Mouse (Mus musculus): ENCODE data around the gene Gaa.
"Not testable (repeated sequence)": the region's sequence is repeated elsewhere in the genome, so short reads cannot be mapped to it uniquely, and the experiment has no call there.

Gene Gaa

DNA sequence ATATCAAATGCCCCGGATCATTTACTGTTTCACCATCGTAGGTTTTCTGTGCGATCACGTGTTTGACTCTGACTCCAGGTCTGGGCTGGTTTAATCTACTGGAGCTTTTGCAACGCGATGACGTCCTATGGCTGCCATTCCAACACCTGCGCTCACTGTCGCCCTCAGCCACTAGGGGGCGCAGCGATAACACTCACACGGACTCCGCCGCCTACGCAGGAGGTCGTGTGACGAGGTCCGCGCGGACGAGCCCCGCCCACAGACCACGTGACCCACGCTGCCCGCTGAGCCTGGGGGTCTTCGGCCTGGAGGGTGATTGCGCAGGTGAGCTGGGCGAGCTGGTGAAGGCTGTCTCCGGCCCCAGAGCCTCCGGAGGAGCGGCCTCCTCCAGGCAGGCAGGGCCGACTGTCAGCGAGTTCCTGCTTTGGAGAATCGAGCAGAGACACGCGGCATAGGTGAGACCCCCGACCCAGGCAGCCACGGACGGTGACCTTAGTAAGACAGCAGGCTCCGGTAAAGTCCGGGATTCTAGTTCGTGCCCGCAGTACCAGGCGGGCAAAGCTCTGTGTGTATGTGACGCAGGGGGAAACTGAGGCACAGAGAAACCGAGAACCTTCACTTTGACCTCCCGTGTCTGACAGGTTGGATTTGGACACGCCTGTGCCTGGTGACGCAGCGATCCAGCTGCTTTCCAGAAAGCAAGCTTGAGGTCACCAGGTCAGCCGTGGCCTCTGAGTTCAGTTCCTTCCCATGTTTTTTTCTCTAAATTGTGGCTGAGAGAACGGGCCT is at the start of gene Gaa:
Gaa (plus strand) TSS at position 120 of the 789 bp plus-strand sequence.
- DNase-seq, result peak; percentile 94 to 97

DNA sequence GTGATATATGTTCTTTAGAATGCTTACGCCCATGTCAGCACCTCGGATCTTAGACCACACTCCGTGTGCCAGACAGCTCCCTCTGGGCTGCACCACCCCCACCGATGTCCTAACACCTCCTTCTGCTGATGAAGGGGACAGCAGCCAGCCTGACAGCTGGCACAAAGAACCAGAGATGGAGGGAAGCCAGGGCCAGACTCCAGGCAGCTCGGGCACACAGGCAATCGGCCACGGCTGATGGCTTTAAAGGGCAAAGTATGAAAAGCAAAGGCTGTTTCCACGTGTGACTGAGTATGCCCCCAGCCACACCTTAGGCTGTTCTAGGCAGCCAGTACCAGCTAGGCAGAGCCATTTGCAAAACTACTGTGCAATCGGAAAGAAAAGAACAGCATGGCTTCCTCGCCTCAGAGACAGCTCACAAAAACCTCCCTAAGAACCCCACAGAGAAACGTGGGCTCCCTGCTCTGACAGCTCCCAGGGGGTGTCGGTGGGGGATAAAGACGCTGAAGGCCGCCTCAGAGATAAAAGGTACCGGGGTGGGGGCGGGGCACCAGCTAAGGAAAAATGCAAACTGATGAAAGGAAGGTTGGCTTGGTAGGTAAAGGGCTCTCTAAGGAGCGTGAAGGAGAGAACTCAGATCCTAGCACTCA is 47.7 kb upstream of the Gaa start:
- no peak for DNase-seq

DNA sequence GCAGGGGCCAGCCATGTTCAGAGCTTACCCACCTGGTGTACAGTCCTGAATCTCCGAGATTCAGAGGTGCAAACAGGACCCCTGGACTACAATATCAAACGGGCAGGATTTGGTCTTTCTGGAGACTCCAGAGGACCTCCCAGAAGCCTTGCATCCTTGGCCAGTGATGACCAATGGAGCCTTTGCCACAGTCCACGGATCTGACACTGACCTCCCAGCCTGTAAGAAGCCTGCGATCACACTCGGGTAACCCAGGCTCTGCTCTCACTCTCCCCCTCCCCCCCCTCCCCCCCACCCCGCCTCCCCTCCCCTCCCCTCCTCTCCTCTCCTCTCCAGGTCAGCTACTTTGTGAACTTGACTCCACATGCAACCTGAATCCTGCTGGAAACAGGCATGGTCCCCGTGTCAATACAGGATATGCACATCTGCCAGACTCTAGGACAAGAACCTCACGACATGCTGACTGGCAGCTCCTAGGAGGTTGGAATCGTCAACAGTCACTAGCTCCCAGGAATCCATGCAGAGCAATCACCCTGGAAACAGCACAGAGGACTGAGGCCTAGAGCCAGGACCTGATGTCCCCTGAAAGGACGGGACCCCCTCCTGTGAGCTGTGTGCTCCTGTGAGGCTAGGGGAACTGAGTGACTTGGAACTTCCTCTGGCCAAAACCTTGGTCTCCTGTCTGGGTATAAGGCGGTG is 45.7 kb upstream of the Gaa start:
- no peak for DNase-seq

DNA sequence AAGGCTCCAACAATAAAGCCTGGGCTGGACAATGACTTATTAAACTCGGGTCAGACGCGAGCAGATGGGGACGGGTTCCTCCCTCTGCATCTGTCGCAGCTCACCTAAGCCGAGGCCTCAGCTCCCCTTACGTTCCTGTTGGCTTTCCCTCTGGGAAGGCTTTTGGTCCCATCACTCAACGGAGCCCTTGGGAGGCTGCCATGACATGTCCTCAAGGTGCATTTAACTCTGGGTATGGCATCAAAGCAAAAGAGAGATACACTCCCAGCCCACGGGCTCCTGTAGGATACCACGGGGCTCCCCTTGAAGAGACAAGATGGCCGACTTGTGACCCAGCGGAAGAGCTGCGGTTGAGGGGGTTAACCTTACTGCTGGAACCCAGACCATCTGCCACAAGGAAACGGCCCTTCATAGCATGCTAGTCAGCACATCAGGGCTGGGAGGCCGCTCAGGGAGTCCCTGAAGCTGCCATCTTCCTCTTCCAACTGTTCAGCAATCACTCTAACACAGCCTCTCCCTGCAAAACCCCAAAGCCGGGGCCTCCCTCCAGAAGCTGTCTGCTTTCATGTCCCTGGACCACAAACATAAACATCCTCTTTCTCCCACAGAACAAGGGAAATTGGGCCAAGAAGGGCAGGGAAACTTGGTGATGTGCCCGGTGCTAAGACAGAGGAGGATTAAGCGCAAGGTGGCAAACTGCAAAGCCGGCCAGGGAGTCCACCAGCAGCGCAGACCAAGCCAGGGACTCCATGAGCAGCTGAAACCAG is 44.4 kb upstream of the Gaa start:
- DNase-seq, result no peak

DNA sequence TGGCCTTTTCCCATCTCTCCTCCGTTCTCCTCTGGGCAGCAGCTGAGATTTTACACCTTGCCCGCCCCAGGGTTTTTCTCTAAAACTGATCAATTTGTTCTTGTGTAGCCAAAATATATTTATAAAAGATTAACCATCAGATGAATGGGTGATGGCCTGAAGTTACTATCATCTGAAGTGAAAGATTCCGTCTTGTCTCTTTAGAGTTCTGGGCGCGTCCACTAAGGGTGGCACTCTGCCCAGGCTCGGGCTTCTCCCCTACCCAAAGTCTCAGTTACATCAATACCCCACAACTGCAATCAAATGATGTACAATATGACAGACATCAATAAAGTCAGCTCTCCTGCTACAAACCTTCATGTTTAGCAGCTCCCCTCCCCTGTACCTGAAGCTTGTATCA is 42.8 kb upstream of the Gaa start:
- DNase-seq, result no peak

DNA sequence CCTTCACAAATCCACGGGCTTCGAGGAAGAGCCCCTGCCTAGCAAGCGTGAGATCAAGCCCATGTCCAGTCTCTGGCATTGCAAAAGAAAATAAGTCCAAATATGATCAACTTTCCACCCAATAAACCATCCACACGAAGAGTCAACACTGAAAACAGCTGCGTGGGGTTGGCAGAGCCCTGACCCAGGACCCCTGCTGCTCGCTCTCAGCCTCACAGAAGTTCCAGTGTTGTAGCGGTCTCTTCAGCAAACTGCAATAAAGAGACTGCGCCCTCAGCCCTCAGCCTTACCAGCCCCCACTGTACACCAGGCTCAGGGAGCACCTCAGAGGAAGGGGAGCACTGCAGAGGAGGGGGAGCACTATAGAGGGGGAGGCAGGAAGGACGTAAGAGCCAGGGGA is 42.1 kb upstream of the Gaa start:
- no peak for DNase-seq

DNA sequence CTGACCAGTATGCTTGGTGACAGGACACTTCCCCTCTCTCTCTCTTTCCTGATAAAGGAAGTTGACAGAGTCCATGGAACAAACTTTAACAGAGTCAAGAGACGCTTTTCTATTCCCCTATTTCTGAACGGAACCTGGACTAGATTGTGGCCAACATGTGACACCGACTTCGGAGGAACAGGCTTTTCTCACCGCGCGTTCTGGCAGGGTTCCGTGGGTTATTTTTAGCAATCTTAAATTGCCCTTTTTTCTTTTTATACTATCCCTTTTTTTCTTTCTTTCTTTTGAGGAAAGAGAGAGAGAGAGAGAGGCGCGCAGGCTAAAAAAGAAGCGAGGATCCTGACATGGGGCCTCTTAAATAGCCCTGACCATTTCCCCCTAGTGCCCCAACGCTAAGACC is 40.1 kb upstream of the Gaa start:
- DNase-seq, result no peak

DNA sequence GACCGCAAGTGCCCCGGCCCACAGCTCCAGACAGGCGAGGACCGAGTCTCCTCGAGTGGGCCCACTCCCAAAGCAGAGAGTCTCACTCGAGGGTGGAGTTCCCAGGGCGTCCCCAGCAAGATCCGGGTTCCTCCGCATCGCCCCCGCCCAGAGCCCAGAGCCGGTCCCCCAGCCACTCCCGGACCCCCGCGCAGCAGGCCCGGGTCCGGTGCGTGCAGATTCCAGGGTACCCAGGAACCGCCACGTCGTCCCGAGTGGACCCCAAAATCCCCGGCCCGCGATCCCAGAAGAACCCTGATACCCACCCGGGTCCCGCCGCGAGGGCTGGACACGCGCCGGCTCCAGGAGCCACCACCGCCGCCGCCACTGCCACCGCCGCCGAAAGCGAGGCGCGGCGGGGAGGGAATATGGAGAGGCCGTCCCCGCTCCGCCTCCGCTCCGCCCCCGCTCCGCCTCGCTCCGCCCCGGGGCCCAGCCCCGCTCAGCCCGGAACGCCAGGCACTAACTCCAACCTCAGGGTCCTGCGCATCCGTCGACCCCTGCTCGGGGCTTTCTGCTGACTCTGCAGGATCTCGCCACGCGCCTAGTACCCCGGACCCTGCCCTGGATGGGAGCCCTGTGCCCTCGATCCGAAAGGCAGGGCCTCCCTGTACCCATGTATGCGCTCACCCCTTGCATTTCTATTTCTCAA is 39.5 kb upstream of the Gaa start, which contains the start of the genes Tbc1d16 and Ccdc40:
Tbc1d16 (minus strand) TSS at position 409 of the 691 bp plus-strand sequence.
Ccdc40 (plus strand) TSS at position 482 of the 691 bp plus-strand sequence.
- DNase-seq, result peak; percentile 72 to 73

DNA sequence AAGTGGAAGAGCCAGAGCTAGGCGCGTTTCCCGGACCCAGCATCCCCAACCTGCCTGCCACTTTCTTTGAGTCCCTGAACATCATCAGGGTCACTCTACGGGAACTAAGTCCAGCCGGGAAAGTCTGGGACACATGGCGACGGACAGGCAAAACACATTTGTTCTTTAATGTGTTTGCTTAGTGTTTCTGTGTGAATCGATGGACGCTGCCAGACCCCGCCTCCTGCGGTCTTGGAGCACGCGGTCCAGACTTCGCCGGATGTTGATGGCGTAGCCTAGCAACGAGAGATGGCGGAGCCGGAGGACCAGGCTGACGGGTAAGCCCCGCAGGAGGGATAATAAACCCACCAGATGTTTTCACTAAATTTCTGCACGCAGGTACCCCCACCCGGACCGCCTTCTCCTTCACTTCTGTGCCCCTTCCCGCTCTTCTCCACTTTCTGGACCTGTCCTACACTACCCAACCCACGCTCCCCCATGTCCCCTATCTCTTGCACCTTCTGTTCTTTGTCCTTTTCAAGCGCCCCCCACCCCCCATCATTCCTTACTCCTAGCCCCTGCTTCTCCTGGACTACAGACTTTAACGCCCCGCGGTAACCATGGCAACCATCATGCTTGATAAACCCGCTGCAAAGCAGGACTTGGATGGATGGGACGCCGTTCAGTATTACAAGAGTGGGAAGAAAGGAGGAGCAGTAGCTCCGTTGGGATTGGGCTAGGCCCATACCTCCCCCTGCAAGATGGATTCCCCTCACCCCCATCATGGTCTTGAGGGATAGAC is 38.7 kb upstream of the Gaa start:
- peak; percentile 51 to 60 for DNase-seq

DNA sequence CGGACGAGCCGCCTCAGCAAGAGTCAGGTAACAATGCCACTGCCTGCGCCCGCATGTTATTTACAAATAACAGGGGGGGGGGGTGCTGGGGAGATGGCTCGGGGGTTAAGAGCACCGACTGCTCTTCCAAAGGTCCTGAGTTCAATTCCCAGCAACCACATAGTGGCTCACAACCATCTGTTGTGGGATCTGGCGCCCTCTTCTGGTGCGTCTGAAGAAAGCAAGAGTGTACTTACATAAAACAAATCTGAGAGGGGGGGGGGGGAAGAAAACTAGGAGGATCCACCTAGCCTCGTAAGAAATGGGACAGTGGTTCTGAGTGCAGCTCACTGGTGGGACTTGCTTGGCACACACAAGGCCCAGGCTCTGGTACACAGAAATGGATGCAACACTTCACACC is 32.9 kb upstream of the Gaa start:
- DNase-seq, result no peak

DNA sequence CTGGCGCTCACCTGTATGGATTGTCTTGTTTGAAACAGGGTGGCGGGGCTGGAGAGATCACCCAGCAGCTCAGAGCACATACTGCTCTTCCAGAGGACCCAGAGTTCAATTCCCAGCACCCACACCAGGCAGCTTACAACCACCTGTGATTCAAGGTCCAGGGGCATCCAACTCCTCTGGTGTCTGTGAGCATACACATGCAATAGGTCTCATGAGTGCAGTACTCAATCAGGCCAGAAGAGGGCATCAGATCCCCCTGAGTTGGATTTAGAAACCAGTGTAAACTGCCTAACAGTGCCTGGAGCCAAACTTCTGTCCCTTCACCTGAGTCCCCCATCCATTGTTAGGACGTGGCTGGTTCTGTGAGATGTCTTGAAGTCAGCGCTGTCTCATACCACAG is 32.1 kb upstream of the Gaa start:
- peak; percentile 60 to 70 for DNase-seq

DNA sequence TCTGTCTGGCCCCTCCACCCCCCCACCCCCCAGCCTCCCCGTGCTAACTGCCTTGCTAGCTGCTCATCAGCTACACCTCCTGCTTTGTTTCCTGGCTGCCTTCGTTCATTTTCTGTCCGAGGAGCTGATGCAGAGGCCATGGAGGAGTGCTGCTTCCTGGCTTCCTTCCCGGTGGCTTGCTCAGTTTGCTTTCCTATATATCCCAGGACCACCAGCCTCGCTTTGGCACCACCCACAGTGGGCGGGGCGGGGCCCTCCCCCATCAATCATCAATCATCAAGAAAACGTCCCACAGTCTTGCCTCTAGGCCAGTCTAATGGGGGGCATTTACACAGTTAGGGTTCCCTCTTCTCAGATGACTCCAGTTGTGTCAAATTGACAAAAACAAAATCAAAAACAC is 31.3 kb upstream of the Gaa start:
- no peak for DNase-seq

DNA sequence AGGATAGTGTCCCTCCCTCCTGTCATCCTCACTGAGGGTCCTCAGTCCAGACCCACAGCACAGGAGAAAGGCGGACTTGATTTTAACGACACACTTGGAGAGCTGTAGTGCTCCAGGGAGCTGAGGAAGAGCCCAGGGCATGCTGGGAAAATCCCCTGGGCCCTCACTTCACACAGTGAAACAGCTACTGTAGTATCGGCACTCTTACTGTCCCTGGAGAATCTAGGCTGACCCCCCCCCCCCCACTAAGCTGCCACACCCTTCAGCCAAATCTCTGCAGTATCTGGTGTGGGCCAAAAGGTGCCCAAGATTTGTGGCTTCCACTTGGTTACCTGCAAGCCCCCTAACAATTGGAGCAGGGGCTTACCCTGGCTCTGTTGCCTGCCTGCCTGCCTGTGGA is 30.7 kb upstream of the Gaa start:
- no peak for DNase-seq

DNA sequence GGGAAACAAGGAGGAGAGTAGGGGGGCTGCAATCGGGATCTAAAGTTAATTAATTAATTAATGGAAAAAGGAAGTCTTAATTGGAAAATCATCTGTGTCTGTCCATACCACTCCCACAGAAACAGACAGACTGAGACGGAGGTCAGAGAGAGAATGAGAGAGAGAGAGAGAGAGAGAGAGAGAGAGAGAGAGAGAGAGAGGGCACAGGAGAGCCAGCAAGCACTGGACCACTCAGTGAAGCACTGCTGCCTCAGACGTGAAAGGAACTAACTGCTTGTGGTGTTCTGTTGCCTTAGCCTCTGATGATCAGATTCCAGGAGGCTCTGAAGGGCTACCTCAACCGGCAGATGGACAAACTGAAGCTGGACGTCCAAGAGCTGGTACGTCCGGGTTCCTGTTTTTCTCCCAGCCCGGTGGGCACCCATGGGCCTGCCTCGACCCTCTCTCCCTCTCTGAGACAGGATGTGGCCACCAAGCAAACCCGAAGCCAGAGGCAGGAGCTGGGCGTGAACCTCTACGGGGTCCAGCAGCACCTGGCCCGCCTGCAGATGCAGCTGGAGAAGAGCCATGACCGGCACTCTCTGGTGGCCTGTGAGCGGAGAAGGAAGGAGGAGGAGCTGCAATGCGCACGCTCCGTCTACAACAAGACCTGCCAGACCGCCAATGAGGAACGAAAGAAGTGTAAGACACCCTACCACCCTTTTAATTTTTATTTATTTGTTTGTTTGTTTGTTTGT is 30.0 kb upstream of the Gaa start:
- peak; percentile 53 to 62 for DNase-seq

DNA sequence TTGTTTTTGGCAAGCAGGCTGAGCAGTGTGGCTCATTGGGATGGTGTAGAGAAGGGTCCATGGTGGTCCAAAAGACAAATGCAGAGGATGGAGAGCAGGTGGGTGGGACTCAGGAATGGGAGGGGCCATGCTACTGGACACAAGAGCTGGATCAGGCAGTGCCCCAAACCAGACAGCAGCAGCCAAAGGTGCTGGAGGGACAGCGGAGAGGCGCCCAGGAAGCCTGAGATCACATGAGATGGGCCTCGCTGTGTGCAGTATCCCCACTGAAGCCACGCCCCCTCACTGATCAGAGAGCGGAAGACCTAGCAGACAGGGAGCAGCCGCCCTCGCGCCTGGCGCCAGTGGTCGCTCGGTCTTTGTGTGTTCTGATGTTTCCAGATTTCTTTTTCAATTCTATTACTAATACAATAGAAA is 29.4 kb upstream of the Gaa start:
- peak; percentile 81 to 85 for DNase-seq

DNA sequence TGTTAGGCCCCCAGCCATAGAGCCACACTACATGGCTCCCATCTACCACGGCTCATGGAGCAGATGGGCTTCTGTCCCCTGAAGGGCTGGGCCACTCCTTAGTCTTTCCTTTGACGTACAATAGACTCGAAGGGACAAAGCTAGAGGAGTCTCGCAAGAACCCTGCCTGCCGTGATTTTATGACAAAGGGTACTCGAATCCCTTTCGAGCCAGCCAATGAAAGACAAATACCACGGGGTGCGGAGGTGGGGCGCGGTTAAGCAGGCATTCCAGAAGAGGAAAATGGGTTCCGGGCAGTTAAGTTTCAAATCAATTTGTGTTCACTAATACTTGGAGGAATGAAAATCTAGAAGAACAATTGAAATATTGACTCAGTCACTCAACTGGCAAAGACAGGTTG is 28.2 kb upstream of the Gaa start:
- no peak for DNase-seq

DNA sequence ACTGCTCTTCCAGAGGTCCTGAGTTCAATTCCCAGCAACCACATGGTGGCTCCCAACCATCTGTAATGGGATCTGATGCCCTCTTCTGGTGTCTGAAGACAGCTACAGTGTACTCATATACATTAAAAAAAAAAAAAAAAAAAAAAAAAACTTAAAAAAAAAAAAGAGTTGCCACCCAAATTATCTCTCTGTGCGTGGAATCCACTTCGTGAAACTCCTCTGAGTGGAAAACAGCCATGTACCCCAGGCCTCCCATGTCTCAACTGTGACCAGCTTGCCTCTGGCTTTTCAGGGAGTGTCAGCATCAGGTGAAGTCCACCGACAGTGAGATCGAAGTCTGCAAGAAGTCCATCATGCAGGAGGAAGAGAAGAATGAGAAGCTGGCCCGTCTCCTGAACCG is 22.1 kb upstream of the Gaa start:
- DNase-seq, result not testable (repeated sequence)

DNA sequence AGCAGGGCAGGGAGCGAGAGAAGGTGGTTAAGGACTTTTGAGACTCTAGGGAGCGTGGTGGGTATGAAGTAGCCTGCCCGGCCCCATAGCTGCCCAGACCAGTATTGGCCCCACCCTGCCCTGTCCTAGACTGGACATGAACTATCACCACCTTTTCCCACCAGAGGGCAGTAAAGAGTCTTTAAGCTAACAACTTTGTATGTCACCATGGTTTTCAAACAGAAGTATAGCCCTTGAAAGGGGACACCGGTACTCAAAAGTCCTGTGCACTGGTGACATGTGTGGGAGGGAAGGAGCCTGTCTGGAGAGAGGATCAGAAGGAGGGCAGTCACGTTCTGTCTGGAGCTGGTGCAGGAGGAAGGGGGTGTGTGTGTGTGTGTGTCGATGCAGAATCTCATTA is 18.7 kb upstream of the Gaa start:
- no peak for DNase-seq

DNA sequence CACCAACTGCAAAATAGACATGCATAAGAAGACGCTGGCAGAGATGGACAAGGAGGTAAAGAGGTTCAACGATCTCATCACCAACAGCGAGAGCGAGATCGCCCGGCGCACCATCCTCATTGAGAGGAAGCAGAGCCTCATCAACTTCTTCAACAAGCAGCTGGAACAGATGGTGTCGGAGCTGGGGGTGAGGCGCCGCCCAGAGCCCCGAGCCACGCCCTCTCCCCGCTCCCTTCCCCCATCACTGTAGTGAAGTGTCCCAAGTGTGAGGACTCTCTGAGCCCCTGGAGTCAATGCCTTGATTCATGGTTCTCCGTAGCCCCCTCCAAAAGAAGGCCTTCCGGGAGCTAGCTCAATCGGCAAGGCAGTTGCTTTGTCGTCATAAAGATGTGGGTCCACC is 16.7 kb upstream of the Gaa start:
- DNase-seq, result no peak

DNA sequence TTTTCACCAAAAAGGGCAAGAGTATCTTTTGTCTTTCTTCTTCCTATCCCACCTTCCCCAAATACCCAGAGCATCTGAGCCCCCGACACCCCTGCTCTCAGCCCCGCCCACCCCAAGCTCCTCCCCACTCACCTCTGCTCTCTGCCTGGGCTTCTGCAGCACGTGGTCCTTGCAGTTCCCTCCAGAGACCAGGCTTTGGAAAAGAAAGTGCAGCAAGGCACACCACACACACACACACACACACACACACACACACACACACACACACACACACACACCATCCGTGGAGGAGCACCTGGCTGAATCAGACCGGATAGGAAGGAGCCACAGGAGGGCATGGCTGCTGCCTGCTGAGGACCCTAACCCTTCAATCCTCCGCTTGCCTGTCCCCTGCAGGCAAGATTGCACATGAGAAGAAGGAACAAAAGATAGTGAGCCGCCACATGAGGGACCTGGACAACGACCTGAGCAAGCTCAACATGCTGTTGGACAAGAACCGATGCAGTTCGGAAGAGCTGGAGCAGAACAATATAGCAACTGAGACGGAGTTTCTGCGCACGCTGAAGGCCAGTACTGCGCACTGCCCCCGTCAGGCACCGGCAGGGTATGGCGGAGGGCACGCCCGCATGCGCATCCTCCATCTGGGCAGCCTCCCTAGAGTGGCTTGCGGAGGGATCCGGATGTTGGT is 14.7 kb upstream of the Gaa start:
- DNase-seq, result peak; percentile 53 to 64

Data from thymus, postnatal 36 days (tissue).